Mouse (Mus musculus): Measurements from ENCODE around the gene Stbd1.

Stbd1 gene

GRCm38 (mm10) chr5:92635891-92636290, 33.0 kb downstream of the Stbd1 start:
- in situ Hi-C loops (cut with MboI, MseI): no loop called here

- in situ Hi-C loops (cut with MboI, MseI): no loop called here
Observed at GRCm38 (mm10) chr5:92640861-92641260, 38.0 kb downstream of the Stbd1 start.

All from T-helper 17 cell (primary cell).